Mouse (Mus musculus) heart, postnatal 0 days (tissue): ENCODE measurements at regions not wholly inside any gene's neighbourhood (a gene's known extent, or its start where the extent isn't known, plus 50 kb on each side); places are given as distances from the start of the nearest gene placed in this dataset.

Source experiments
- ATAC-seq: fragments of 200-750 bp; cut with Nextera tagmentation; 2 replicates; pipeline ENCODE4 v1.8.0; 2017; ENCODE audit warnings: low read depth, moderate number of reproducible peaks, moderate library complexity; ENCODE audit not compliant: insufficient read depth
- DNase-seq: peaks from one replicate; pipeline ENCODE4 v3.0.0-alpha.2; 2016; ENCODE audit warnings: low spot score
- H3K27ac ChIP-seq: fragments of 300-500 bp; sonication (generic); 2 replicates; pipeline ENCODE4 v1.5.1; 2014; ENCODE audit warnings: low read depth, mild to moderate bottlenecking
- H3K27me3 ChIP-seq: fragments of 300-500 bp; sonication (generic); 2 replicates; pipeline ENCODE4 v1.6.1; 2014; ENCODE audit warnings: low read length, mixed read lengths; ENCODE audit not compliant: control insufficient read depth, insufficient read depth
- H3K36me3 ChIP-seq: fragments of 300-500 bp; sonication (generic); replicated peaks from 2 replicates; pipeline ENCODE4 v1.6.1; 2014; ENCODE audit warnings: low read length, mixed read lengths; ENCODE audit not compliant: control insufficient read depth, insufficient read depth
- H3K4me1 ChIP-seq: fragments of 300-500 bp; sonication (generic); 2 replicates; pipeline ENCODE4 v1.6.1; 2014; ENCODE audit warnings: antibody characterized with exemption; ENCODE audit not compliant: control insufficient read depth, insufficient read depth
- H3K4me2 ChIP-seq: fragments of 300-500 bp; sonication (generic); 2 replicates; pipeline ENCODE4 v1.6.1; 2014; ENCODE audit warnings: low read depth, mild to moderate bottlenecking, low read length, moderate library complexity
- H3K4me3 ChIP-seq: fragments of 300-500 bp; sonication (generic); 2 replicates; pipeline ENCODE4 v1.5.1; 2014; ENCODE audit warnings: low read depth, low read length
- H3K9ac ChIP-seq: fragments of 300-500 bp; sonication (generic); replicated peaks from 2 replicates; pipeline ENCODE4 v1.6.1; 2014; ENCODE audit warnings: low read depth, low read length, mixed read lengths
- H3K9me3 ChIP-seq: fragments of 300-500 bp; sonication (generic); replicated peaks from 2 replicates; pipeline ENCODE4 v1.6.1; 2016; ENCODE audit warnings: low read length; ENCODE audit not compliant: control insufficient read depth
- CTCF ChIP-seq: IDR thresholded peaks from 2 replicates; pipeline ENCODE4 v1.5.1; 2016; ENCODE audit warnings: antibody characterized with exemption, control low read depth, low read depth
- EP300 ChIP-seq: IDR thresholded peaks from 2 replicates; pipeline ENCODE4 v1.6.1; 2016; ENCODE audit warnings: antibody characterized with exemption, low read depth
- WGBS: fragments of 180-500 bp; shearing (Covaris S2); extraction: QIAGEN DNeasy Blood & Tissue Kit; methylation state at CpG from one replicate; pipeline ENCODE4 v1.1.7; 2014; 5-methylcytosine and 5-hydroxymethylcytosine counted together

GRCm38 (mm10) chr2:51262506-51262905 lies 113.6 kb upstream of the Rnd3 start:
- no peak for DNase-seq
- TF ChIP-seq EP300 (no peak), CTCF (no peak)
- WGBS = 93% methylated on average over 1 of the region's 1 CpGs
- Histone ChIP-seq H3K27ac (no peak overlapping the region), H3K36me3 (no peaks in the 10 kb centered on the region), H3K4me1 (no peaks in the 10 kb centered on the region), H3K27me3 (no peaks in the 10 kb centered on the region), H3K9ac (no peak overlapping the region), H3K4me3 (no peak overlapping the region), H3K9me3 (no peaks in the 10 kb centered on the region), H3K4me2 (no peak overlapping the region)
- ATAC-seq = no peak

- no peaks in the 10 kb centered on the region for H3K9me3 ChIP-seq
- H3K4me3 ChIP-seq = no peak overlapping the region
- no peaks in the 10 kb centered on the region for H3K4me1 ChIP-seq
- no peaks in the 10 kb centered on the region for H3K36me3 ChIP-seq
- ATAC-seq (no peak), DNase-seq (no peak)
- H3K27me3 ChIP-seq = no peaks in the 10 kb centered on the region
- H3K4me2 ChIP-seq = no peak overlapping the region
- H3K27ac ChIP-seq = no peak overlapping the region
- H3K9ac ChIP-seq = no peak overlapping the region
- no peak for TF ChIP-seq CTCF
- TF ChIP-seq EP300 = no peak
- WGBS = 77% methylated on average over 6 of the region's 6 CpGs
These were observed 101.9 kb upstream of the Rnd3 start for GRCm38 (mm10) chr2:51250798-51251197.

- Histone ChIP-seq H3K4me2 (no peak overlapping the region), H3K4me3 (no peak overlapping the region), H3K9me3 (no peaks in the 10 kb centered on the region), H3K27me3 (no peaks in the 10 kb centered on the region), H3K9ac (no peak overlapping the region), H3K36me3 (no peaks in the 10 kb centered on the region), H3K27ac (no peak overlapping the region), H3K4me1 (no peaks in the 10 kb centered on the region)
- DNase-seq (no peak), ATAC-seq (no peak)
- 79% methylated on average over 5 of the region's 5 CpGs for WGBS
- TF ChIP-seq CTCF (no peak), EP300 (no peak)
These were observed 92.7 kb upstream of the Rnd3 start for GRCm38 (mm10) chr2:51241573-51241972.

DNA sequence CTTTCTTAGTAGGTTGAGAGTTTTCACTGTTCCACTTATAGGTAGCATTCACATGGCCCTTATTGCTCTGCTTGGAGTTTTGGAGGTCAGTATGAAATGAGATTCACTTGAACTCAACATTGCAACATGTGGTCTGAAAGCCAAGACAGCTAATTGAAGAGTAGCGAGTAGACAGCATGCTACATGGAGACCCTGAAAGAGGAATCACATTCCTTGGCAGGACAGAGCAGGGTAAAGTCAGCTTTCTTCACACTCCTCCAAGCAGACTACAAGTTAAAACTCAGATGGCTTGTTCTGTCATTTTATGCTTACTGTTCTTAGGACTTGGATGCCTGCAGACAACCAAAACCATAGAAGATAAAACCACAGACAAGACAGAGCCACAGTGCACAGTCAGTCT lies 91.1 kb upstream of the Rnd3 start:
- H3K4me2 ChIP-seq = no peak overlapping the region
- DNase-seq (no peak), ATAC-seq (no peak)
- no peaks in the 10 kb centered on the region for H3K27me3 ChIP-seq
- 80% methylated on average over 1 of the region's 1 CpGs for WGBS
- H3K27ac ChIP-seq = no peak overlapping the region
- no peaks in the 10 kb centered on the region for H3K36me3 ChIP-seq
- H3K4me1 ChIP-seq = no peaks in the 10 kb centered on the region
- no peaks in the 10 kb centered on the region for H3K9me3 ChIP-seq
- H3K4me3 ChIP-seq = no peak overlapping the region
- TF ChIP-seq CTCF = no peak
- TF ChIP-seq EP300 = no peak
- no peak overlapping the region for H3K9ac ChIP-seq

DNA sequence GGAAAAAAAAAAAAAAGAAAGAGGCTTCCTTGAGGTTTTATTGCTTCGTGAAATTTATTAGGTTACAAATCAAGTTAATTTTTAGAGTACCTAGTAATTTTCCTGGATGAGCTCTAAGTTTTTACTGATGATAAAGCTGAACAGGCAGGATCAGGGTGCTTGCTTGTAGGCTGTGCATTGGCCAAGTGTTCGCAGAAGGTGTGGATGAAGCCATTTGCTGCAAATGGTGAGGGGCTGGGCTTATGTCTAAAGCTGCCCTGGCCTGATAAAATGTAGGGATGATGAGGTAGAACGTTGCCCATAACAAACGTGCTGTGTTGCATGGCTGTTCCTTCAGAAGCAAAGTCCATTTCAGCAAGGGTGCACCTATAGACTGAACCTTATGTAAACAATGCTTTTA lies 90.1 kb upstream of the Rnd3 start:
- WGBS = 37% methylated on average over 4 of the region's 4 CpGs
- H3K4me2 ChIP-seq = no peak overlapping the region
- no peak for DNase-seq

DNA sequence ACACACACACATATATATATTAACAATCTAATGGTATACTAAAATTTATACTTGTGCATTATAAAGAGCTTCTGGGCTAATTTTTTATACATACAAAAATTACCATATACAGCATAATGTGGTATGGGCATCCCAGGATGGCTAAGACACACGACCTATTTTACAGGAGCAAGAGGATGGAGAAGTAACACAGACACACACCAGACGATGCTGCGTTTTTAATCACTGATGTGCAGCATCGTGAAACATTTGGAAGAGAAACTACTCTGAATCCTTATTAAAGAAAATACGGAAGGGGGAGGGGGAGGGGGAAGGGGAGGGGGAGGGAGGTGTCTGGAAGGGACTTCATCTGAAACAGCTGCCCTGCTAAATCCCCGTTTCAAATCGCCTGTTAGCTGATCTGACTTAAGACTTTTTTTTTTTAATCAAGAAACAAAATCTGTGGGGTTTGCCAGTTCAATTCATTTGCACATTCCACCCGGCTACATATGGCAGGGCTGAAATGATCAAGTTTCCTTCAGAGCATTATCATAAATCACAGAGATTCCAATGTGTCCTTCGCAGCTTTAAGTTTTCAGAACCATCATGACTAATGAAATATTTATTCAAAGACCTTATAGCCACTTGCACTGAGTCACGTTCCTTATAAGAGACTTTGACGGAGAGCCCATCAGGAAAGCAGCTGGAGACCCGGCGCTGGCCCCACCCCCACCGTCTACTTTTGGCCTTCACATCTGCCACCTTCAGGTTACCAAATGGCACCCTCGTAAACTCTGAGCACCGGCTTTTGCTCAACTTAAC lies 89.4 kb upstream of the Rnd3 start:
- no peaks in the 10 kb centered on the region for H3K9me3 ChIP-seq
- no peaks in the 10 kb centered on the region for H3K4me1 ChIP-seq
- H3K27me3 ChIP-seq = no peaks in the 10 kb centered on the region
- 13% methylated on average over 16 of the region's 16 CpGs for WGBS
- no peak overlapping the region for H3K27ac ChIP-seq
- ATAC-seq (no peak), DNase-seq (no peak)
- H3K4me3 ChIP-seq = no peak overlapping the region
- peak overlapping the region; percentile 24 for H3K4me2 ChIP-seq
- no peaks in the 10 kb centered on the region for H3K36me3 ChIP-seq
- no peak for TF ChIP-seq CTCF
- TF ChIP-seq EP300 = no peak
- H3K9ac ChIP-seq = no peak overlapping the region

More for the DNA sequence above, 90.1 kb upstream of the Rnd3 start:
- Histone ChIP-seq H3K9ac (no peak overlapping the region), H3K27me3 (no peaks in the 10 kb centered on the region), H3K4me1 (no peaks in the 10 kb centered on the region), H3K36me3 (no peaks in the 10 kb centered on the region), H3K9me3 (no peaks in the 10 kb centered on the region), H3K4me3 (no peak overlapping the region), H3K27ac (no peak overlapping the region)
- no peak for ATAC-seq
- TF ChIP-seq CTCF = no peak
- no peak for TF ChIP-seq EP300
